Mouse (Mus musculus) c-Kit-positive CD71-positive TER-119-positive erythroid progenitor cells, embryonic 14.5 days (primary cell): Measurements from ENCODE around the gene Gpt2.

Experiments used
- DNase-seq: peaks from one replicate; pipeline ENCODE4 v3.0.0-alpha.2; 2013; ENCODE audit warnings: low spot score

The Gpt2 gene

DNA sequence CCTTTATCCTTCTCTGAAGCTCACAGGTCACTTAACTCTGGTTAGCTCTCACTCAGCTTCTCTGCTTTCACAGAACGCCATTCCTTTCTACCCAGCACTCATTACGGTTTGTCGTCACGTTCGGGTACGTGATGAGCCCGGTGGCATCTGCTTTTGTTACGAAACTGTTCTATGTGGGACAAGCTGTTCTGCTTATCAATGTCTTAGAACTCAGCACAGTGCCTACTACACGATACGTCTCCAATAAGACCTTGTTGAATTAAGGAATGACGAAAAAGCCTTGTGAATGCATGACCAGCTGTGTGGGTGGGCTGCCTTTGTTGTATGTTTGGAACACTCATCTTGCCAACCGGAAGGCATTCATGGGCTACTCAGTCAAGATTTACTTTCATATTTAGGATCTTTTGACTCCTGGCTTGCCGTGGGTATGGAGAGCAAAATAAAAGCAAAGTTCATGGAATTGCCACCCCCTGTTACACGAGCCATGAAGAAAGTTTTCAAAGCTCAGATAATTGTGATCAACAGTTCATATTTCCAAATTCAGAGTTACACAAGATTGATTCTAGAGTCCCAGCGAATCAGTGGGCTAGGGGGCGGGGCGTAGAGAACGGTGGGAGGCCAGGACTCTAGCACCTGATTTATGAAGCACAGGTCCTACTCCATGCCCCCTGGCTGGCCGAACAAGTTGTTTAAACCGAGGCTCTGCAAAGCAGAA lies 4.3 kb upstream of the Gpt2 start:
- DNase-seq, result no peak

GRCm38 (mm10) chr8:85488631-85489030 lies 3.7 kb upstream of the Gpt2 start:
- DNase-seq, result no peak

DNA sequence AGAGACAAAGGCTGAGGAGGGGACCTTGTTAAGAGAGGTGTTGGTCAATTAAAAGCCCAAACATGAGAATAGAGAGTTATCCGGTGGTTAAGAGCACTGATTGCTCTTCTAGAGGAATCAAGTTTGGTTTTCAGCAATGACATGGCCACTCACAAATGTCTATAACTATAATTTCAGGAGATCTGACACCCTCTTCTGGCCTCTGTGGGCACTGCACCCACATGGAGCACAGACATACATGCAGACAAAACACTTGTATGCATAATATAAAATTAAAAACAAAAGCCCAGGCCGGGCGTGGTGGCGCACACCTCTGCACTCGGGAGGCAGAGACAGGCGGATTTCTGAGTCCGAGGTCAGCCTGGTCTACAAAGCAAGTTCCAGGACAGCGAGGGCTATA lies 2.8 kb upstream of the Gpt2 start:
- no peak for DNase-seq

- DNase-seq, result no peak
Measured at GRCm38 (mm10) chr8:85492940-85493931, 860 bp downstream of the Gpt2 start.

DNA sequence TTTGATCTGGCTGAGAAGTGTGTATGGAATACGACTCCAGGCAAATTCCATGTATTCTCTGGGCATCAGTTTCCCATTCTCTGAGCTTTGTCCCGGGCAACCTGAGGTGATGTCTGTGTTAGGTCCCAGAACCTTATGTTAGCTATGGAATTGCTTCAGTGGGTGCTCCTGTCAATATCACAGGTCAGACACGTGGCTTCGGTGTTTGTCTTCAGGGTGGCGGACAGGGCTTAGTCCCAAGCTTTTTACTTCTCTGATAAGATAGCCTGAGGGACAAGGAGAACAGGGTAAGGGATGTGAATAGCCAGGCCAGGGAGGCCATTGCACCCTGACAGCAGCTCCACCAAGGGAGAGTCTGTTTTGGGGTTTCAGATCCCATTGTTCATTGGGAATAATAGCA lies 3.7 kb downstream of the Gpt2 start:
- DNase-seq, result no peak

GRCm38 (mm10) chr8:85496778-85497177 lies 4.4 kb downstream of the Gpt2 start:
- DNase-seq, result no peak

GRCm38 (mm10) chr8:85498577-85498976 lies 6.2 kb downstream of the Gpt2 start:
- DNase-seq, result no peak

DNA sequence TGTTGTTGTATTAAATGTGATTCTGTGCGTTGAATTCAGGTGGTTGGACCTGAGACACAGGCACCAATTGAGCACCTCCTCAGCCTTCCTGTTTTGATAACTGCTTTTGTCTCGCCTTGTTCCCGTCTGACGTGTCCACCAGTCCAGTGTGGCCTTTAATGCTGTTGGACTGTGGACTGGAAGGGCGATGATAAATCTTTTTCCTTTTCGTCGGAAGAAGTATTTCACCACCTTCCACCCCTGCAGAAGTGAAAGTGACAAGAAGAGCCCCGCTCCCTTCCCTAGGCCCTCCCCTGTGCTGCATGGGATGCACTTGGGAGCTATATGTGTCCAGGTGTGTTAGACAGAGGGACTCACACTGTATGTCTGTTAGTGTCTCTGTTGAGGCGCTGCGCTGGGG lies 8.1 kb downstream of the Gpt2 start:
- DNase-seq, result no peak

DNA sequence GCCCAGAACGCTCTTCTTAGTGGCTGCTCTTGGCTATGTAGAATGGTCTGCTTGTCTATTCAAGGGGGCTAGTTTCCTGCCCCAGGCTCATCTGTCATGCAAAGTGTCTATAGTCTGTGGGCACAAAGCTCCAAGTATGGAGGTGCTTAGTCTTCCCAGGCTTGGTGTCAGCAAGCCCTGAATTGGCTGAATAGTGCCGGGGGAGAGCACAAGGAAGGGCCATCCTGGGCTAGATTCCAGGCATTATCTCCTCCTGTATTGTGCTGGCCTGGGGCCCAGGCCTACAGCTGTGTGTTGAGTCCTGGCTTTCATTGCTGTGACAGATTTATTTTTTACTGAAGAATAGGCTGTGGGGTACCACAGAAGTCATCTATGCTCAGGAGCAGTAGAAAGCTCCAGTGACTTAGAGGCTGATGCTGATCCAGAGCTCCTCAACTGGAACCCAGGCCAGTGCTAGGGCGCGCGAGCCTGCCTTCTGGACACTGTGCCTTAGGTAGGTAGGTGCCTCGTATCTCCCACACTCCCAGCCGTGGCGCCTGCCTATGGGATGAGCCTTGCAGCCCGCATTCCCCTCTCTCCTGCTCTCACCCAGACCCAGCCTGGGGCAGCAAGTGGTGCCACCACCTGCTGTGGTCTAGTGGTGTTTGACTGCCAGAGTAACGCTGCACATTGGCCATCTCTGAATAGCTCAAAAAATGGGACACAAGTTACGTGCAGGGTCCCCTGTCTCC lies 8.7 kb downstream of the Gpt2 start:
- no peak for DNase-seq

GRCm38 (mm10) chr8:85502381-85502780 lies 10.0 kb downstream of the Gpt2 start:
- no peak for DNase-seq

- DNase-seq, result no peak
Measured at GRCm38 (mm10) chr8:85503065-85503464, 10.7 kb downstream of the Gpt2 start.

GRCm38 (mm10) chr8:85504704-85505103 lies 12.3 kb downstream of the Gpt2 start:
- DNase-seq, result no peak

GRCm38 (mm10) chr8:85506620-85507019 lies 14.2 kb downstream of the Gpt2 start:
- DNase-seq, result no peak

DNA sequence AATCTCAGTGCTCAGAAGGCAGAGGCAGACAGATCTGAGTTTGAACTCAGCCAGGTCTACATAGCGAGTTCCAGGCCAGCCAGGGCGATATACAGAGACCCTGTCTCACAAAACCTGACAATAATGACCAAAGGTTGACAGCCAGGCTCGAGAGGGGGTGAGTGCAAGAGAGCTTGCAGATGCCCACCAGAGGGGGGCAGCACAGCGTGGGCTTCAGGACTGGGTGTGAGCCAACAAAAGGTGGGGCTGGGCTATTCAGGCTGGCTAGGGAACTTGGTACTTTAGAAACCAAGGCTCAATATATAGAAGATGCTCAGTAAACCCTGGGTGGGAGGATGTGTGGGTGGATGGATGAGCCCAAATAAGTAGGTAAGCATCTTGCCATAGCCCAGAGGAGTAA lies 16.3 kb downstream of the Gpt2 start:
- no peak for DNase-seq

DNA sequence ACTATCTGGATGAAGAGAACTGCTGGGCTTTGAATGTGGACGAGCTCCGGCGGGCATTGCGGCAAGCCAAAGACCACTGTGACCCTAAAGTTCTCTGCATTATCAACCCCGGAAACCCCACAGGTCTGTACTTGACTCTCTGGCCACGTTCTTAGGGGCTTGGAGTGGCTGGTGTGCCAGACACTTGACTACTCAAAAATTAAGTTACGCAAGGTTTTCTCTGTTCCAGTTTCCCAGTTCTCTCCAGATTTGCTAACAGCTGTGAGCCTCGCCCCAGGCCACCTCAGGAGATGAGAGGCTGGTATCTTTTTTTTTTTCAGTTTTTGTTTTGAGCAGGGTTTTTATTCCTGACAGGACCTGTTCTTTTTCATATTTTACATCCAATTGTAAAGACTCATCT lies 19.9 kb downstream of the Gpt2 start:
- no peak for DNase-seq

- DNase-seq, result no peak
Measured at GRCm38 (mm10) chr8:85513283-85513682, 20.9 kb downstream of the Gpt2 start.

DNA sequence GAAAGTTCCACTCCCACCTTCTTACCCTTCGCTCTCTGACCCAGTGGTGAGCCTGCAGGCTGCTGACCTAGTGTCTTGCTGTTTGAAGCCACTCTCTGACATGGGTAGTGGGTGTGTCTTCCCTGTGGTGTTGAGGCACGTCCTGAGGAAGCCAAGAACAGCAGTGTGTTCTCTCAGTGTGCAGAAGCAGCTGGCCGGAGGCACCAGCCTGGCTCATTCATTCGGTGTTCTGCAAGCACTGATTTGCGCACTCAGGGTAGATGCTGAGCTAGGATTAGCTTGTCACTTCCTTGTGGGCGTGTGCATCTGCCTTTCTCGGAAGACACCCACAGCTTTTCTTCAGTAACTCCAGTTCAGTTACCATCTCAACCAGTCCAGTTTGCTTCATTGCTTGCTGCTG lies 23.0 kb downstream of the Gpt2 start:
- DNase-seq, result no peak

- no peak for DNase-seq
Measured at GRCm38 (mm10) chr8:85517336-85517735, 25.0 kb downstream of the Gpt2 start.

DNA sequence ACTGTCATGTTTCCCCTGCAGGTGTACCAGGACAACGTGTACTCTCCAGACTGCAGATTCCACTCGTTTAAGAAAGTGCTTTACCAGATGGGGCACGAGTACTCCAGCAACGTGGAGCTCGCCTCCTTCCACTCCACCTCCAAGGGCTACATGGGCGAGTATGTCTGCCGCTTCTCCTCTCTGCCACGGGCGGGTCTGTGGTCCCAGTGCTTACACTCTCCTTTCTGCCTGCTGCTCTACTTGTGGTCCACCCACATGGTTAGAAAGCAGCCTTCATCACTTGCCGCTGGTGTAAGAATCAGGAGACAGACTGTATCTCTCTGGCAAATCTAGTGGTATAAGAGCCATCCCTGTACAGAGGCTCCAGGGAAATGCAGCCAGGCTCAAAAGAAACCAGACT lies 25.6 kb downstream of the Gpt2 start:
- DNase-seq, result no peak

DNA sequence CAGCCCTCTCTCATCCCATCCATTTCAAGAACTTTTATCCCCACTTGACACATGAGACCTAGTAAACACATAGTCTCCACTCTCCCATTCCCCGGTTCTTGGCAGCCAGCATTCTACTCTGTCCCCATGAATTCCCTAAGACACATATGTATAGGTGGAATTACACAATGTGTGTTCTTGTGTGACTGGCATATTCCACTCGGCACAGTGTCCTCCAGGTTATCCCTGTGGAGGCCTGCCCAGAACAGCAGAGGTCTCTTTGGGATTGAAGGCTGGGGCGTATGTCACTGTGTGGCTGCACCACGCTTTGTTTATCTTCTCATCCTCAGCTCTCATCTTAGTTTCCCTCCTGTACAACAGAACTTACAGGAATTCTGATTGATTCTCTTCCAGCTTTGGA lies 28.2 kb downstream of the Gpt2 start:
- DNase-seq, result no peak

DNA sequence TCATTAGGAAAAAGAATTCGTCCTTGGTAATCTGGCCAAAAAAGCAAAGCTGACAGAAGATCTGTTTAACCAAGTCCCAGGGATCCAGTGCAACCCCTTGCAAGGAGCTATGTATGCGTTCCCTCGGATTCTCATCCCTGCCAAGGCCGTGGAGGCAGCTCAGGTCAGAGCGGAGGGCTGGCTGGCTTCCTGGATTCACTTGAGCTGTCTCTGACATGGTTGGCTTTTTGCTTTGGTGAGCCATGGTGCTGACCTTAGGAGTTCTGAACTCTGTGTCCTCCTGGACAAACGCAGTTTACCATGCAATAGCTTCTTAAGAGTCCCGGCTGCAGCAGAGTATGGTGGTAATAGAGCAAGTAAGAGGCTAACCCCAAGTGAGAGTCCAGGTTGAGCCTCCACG lies 29.0 kb downstream of the Gpt2 start:
- no peak for DNase-seq

- no peak for DNase-seq
Measured at GRCm38 (mm10) chr8:85524086-85524485, 31.7 kb downstream of the Gpt2 start.

- DNase-seq, result peak; percentile 47
Measured at GRCm38 (mm10) chr8:85526105-85526504, 33.7 kb downstream of the Gpt2 start.
